Mouse (Mus musculus): ENCODE data around the gene Apobec3. TPM values are rescaled to one million over a fixed set of nuclear protein-coding genes. Genes with fewer than 3 reads are reported as not detected.

The Apobec3 gene
- polyA plus RNA-seq (2015; fragmentation: Nextera tagmentation; extraction: Ambion mirVana) = 4.6 and 5.2 TPM in 2 replicates

DNA sequence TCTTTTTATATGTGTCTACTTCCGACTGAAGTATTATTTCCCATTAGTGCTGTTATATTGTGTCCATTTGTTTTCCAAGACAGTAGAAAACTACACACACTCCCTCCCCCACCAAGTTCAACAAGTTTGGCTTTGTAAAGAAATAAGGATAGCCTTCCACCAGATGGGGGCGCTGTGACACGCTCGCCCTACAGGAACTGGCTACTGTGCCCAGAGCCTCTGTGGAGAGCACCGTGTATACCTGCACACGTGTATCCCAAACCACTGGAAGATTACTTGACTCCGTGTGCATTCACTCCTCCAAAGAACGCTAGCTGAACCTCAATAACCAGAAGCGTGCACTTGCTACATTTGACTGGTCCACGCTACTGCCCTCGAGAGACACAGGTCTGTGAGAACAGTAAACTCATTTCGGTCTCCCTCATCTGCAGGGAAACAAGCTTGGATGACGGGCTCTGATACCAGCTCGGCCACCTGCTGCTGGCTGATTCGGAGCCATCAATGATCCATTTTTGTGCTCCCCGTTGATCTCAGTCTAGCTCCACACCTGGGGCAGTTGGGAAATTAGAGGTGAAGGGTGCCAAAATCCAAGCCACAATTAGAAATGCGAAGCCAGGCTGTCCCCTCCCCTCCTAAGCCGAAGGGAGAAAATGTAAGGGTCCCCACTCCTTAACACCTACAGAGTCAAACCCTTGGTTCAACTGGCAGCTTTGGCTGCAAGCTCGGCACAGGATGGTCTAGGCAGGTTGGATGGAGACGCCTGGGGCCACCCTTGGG is at the start of gene Apobec3:
Gene Apobec3, plus strand, starts transcription at position 224 of the 777 bp plus-strand sequence.
- no peaks in the 10 kb centered on the region for H3K36me3 ChIP-seq
- ATAC-seq (ENCODE audit: low read depth) = no peak
- H3K4me2 ChIP-seq = peak within 1 kb of the TSS; percentile 52
- 1% methylated on average over 20 of the region's 20 CpGs for WGBS
- H3K27ac ChIP-seq (replicated peaks) = no peak within 1 kb of the TSS
- H3K27me3 ChIP-seq = peaks cover 24% of the 10 kb centered on the region
- peaks cover 12% of the 10 kb centered on the region for H3K4me1 ChIP-seq (replicated peaks)
- H3K9ac ChIP-seq = peak within 1 kb of the TSS; percentile 54
- H3K9me3 ChIP-seq = no peaks in the 10 kb centered on the region
- peak within 1 kb of the TSS; percentile 32 for H3K4me3 ChIP-seq

DNA sequence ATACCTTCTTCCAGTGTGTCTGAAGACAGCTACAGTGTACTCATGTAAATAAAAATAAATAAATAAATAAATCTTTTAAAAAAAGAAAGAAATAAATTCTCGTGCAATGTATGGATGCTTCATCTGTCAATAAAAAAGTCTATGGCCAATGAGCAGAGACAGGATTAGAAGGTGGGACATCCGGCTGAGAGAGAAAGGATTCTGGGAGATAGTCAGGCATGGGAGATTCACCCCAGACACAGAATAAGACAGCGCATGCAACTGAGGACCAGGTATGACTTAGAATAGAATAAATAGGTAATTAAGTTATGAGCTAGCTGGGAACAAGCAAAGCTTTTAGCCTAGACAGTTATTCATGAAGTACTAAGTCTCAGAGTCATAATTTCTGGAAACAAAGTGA is 48.5 kb upstream of the Apobec3 start:
- 89% methylated on average over 3 of the region's 3 CpGs for WGBS
- Histone ChIP-seq H3K27ac (replicated peaks) (no peak overlapping the region), H3K4me2 (no peak overlapping the region), H3K4me1 (replicated peaks) (peaks cover 10% of the 10 kb centered on the region; the same call in 1 of the 2 replicates), H3K4me3 (no peak overlapping the region), H3K9ac (no peak overlapping the region), H3K36me3 (no peaks in the 10 kb centered on the region), H3K9me3 (no peaks in the 10 kb centered on the region), H3K27me3 (no peaks in the 10 kb centered on the region)
- ATAC-seq (ENCODE audit: low read depth) = no peak

DNA sequence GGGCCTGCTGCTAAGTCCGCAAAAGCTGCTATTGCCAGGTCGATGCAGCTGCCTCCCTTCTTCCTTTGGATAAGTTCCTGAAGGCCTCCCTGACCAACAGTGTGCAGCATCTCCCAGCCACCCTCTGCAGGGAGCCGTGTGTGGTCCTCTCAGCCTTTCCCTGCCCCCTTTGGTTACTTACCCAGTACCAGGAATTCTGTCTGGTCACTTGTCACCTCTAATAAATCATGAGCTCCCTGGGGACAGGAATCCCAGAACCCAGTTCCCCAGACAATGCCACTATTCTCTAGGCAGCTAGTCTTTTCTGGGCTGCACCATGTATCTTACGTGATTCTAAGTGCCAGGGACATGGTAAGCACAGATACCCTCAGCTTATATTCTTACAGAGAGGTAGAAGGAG is 45.5 kb upstream of the Apobec3 start:
- WGBS = 38% methylated on average over 4 of the region's 4 CpGs
- Histone ChIP-seq H3K36me3 (no peaks in the 10 kb centered on the region), H3K27ac (replicated peaks) (no peak overlapping the region), H3K27me3 (no peaks in the 10 kb centered on the region), H3K4me3 (no peak overlapping the region), H3K4me1 (replicated peaks) (peaks cover 10% of the 10 kb centered on the region; the same call in 1 of the 2 replicates), H3K9me3 (no peaks in the 10 kb centered on the region), H3K9ac (no peak overlapping the region), H3K4me2 (no peak overlapping the region)
- ATAC-seq (ENCODE audit: low read depth) = no peak

DNA sequence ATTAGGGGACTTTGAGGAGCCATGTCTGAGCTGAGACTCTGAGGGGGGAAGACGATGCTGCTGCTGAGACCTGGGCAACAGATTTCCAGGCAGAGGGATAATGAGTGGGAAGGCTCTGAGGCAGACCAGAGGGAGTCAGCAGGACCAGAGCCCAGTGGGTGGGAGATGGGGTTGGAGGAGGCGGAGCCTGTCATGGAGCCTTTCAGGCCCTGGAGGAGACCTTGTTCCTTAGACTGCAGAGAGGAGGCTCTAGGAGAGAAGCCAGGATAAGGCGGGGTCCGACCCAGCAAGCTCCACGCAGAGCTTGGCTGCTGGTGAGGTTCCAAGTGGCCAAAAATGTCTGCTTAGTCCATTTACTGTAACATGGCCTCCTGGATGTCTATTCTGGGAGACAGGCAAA is 44.4 kb upstream of the Apobec3 start:
- H3K4me1 ChIP-seq (replicated peaks) = peaks cover 10% of the 10 kb centered on the region; the same call in 1 of the 2 replicates
- no peaks in the 10 kb centered on the region for H3K36me3 ChIP-seq
- WGBS = 27% methylated on average over 5 of the region's 5 CpGs
- H3K9ac ChIP-seq = no peak overlapping the region
- ATAC-seq (ENCODE audit: low read depth) = no peak
- H3K4me3 ChIP-seq = no peak overlapping the region
- no peaks in the 10 kb centered on the region for H3K27me3 ChIP-seq
- no peaks in the 10 kb centered on the region for H3K9me3 ChIP-seq
- H3K4me2 ChIP-seq = no peak overlapping the region
- H3K27ac ChIP-seq (replicated peaks) = no peak overlapping the region

DNA sequence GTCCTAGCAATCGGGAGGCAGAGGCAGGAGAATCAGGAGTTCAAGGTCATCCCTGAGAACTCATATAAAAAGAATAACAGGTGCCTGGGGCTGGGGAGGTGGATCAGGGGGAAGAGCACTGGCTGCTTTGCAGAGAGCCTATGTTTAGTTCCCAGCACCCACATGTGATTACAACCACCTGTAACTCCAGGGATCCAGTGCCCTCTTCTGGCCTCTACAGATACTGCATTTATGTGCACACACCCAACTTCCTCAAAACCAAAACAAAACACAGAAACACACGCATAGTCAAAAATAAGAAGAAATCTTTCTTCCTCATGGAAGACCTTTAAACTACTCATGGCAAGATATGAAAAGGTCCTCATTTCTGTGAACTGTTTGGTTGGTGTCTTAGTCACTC is 41.3 kb upstream of the Apobec3 start:
- no peaks in the 10 kb centered on the region for H3K9me3 ChIP-seq
- H3K27ac ChIP-seq (replicated peaks) = no peak overlapping the region
- no peak for ATAC-seq (ENCODE audit: low read depth)
- H3K4me1 ChIP-seq (replicated peaks) = peaks cover 10% of the 10 kb centered on the region; the same call in 1 of the 2 replicates
- no peak overlapping the region for H3K4me2 ChIP-seq
- H3K36me3 ChIP-seq = no peaks in the 10 kb centered on the region
- no peaks in the 10 kb centered on the region for H3K27me3 ChIP-seq
- WGBS = 94% methylated on average over 2 of the region's 2 CpGs
- H3K4me3 ChIP-seq = no peak overlapping the region
- H3K9ac ChIP-seq = no peak overlapping the region

DNA sequence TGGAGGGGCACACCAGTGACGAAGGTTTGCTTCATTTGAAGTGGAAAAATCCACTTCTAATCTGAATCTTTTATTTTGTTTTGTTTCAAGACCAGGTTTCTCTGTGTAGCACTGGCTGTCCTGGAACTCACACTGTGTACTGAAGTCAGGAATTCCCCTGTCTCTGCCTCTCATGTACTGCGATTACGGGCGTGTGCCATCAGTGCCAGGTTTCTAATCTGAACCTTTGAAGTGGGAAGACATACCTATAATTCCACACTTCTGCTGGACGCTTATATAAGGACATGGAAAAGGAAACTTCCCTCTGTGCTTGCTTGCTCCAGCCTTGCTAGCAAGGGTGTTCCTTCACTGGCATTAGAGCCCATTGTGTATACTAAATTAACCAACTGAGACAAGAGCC is 32.5 kb upstream of the Apobec3 start:
- Histone ChIP-seq H3K4me2 (no peak overlapping the region), H3K9me3 (no peaks in the 10 kb centered on the region), H3K4me1 (replicated peaks) (no peaks in the 10 kb centered on the region), H3K36me3 (no peaks in the 10 kb centered on the region), H3K27me3 (no peaks in the 10 kb centered on the region), H3K4me3 (no peak overlapping the region), H3K9ac (no peak overlapping the region), H3K27ac (replicated peaks) (no peak overlapping the region)
- ATAC-seq (ENCODE audit: low read depth) = no peak
- 90% methylated on average over 5 of the region's 5 CpGs for WGBS

DNA sequence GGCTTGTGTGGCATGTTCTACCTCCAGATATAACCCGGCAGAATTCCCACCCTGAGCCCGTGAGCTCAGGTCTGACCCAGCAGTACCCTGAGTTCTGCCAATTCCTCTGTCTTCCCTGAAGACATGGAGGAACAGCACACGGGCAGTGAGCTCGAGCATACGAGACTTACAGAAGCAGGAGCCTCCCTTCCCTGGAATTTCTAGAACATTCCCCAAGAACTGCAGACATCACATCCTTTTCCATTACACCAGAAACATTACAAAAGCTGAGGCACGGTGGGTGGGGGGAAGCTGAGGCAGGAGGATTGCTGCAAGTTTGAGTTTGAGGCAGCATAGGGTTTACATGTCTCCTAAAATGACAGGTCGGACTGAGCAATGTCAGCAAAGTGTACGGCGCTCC is 31.6 kb upstream of the Apobec3 start:
- Histone ChIP-seq H3K4me3 (no peak overlapping the region), H3K4me1 (replicated peaks) (no peaks in the 10 kb centered on the region), H3K4me2 (no peak overlapping the region), H3K36me3 (no peaks in the 10 kb centered on the region), H3K27ac (replicated peaks) (no peak overlapping the region), H3K9ac (no peak overlapping the region), H3K27me3 (no peaks in the 10 kb centered on the region), H3K9me3 (no peaks in the 10 kb centered on the region)
- 88% methylated on average over 9 of the region's 9 CpGs for WGBS
- ATAC-seq (ENCODE audit: low read depth) = no peak

DNA sequence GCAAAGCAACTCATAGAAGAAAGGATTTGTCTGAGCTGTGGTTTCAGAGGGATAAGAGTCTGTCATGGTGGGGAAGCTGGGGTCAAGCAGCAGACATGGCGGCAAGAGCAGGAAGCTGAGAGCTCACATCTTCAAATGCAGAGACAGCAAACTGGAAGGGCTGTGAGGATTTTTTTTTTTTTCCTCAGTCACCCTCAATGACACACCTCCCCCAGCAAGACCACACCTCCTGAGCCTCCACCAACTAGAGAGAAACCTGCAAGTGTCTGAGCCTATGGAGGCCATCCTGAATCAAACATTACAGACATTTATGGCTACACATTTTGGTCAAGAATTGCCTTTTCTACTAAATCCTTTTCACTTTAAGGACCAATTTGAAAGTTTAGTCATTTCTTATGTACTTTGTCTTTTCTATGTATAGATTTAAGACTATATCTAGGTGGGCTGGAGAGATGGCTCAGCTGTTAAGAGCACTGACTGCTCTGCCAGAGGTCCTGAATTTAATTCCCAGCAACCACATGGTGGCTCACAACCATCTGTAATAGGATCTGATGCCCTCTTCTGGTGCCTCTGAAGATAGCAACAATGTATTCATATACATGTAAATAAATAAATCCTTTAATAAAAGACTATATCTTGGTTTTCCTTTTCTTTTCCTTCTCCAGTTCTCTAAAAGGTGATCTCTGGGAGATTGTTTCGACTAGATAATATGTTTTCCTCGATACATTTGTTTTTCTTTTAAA is 24.0 kb upstream of the Apobec3 start:
- H3K4me2 ChIP-seq = no peak overlapping the region
- H3K36me3 ChIP-seq = no peaks in the 10 kb centered on the region
- H3K9me3 ChIP-seq = no peaks in the 10 kb centered on the region
- no peak for ATAC-seq (ENCODE audit: low read depth)
- H3K4me3 ChIP-seq = no peak overlapping the region
- H3K27ac ChIP-seq (replicated peaks) = no peak overlapping the region
- no peaks in the 10 kb centered on the region for H3K27me3 ChIP-seq
- H3K9ac ChIP-seq = no peak overlapping the region
- WGBS = 85% methylated on average over 3 of the region's 3 CpGs
- H3K4me1 ChIP-seq (replicated peaks) = no peaks in the 10 kb centered on the region

DNA sequence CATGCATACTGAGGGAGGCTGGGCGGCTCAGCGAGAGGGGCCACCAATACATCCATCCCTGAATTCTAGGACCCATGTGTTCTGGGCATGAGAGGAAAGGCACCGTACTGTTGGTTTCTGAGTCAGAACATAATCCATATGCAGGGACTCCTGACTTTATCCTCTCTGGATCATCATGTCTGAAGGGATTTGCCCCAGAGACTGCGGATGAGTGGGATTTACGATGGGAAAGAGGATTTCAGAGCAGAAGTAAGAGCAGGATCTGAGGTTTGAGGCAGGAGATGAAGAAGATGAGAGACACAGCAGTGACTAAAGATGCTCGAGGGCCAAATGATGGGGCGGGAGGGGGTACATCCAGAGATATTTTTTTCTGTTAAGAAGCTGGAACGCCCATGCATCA is 17.9 kb upstream of the Apobec3 start:
- Histone ChIP-seq H3K36me3 (no peaks in the 10 kb centered on the region), H3K27me3 (no peaks in the 10 kb centered on the region), H3K4me3 (no peak overlapping the region), H3K27ac (replicated peaks) (no peak overlapping the region), H3K9me3 (no peaks in the 10 kb centered on the region), H3K4me2 (no peak overlapping the region), H3K9ac (no peak overlapping the region), H3K4me1 (replicated peaks) (no peaks in the 10 kb centered on the region)
- 95% methylated on average over 8 of the region's 8 CpGs for WGBS
- ATAC-seq (ENCODE audit: low read depth) = no peak

DNA sequence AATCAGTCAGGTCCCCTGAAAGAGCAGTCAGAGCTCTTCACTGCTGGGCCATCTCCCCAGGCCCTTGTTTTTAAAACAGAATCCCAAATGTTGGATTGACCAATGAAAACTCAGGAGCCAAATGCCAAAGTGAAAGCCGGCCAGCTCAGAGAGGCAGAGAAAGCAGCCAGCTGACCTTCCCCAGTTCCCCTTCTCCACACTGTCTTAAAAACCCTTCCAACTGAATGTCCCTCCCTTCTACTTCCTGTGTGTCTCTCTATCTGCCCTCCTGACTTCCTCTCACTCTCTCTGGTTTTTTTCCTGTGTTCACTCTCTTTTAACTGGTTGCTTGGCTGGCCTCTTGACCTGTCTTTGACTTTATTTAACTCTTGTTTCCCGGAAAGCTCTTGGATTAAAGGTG is 17.5 kb upstream of the Apobec3 start:
- Histone ChIP-seq H3K9ac (no peak overlapping the region), H3K27ac (replicated peaks) (no peak overlapping the region), H3K4me1 (replicated peaks) (0 out of 2 replicates have a peak, but pooled peaks cover 3% of the 10 kb centered on the region), H3K36me3 (no peaks in the 10 kb centered on the region), H3K4me3 (no peak overlapping the region), H3K4me2 (no peak overlapping the region), H3K9me3 (no peaks in the 10 kb centered on the region), H3K27me3 (no peaks in the 10 kb centered on the region)
- 76% methylated on average over 2 of the region's 2 CpGs for WGBS
- ATAC-seq (ENCODE audit: low read depth) = no peak

DNA sequence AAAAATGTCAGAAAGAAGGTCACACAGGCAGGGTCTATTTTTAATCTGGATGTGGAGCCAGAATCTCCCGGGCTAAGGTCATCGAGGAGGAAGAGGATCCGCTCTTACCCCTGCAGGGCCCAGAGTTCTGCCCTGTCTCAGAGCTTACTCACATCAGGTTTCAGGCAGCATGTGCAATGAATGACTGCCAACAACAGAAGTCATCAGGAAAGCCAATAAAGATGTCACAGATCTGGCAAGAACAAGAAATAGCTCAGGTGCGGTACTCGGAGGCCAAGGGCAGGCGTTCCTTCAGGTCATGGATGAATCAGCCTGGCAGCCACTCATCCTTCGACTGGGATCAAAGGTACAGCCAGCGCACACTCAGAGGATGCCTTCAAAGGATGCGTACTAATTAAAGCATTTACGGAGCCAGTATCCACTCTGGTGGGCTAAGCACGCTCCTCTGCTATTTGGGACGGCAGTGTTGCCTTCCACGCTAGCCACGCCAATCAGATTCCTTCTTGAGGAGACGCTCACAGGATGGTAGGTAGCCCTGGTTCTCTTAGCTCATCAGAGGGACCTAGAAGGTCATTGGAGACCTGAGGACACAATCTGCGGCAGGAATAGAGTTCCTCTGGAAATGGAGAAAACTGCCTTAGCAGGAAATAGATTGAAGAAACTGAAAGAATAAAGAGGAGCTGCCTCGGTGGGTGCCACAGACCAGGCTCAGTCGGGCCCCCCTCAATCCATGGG is 16.0 kb upstream of the Apobec3 start:
- no peak overlapping the region for H3K4me3 ChIP-seq
- ATAC-seq (ENCODE audit: low read depth) = no peak
- 88% methylated on average over 18 of the region's 18 CpGs for WGBS

DNA sequence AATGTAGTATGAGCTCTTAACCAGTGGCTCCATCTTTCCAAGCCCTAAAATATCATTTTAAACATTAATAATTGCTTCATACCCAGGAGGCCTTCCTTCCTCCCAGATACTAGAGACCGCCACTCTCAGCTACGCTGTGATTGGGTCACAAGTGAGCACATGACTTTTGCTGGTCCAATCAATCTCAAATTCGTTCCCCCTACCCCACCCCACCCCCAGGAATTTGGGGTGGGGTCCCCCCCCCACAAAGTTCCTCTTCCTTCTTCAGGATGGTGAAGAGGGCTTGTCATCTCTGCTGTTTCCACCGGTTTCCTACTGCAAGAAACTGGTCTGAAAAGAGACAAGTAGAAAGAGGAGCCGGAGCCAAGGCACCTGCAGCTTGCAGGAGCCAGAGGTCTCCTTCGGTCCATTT is 12.7 kb upstream of the Apobec3 start:
- Histone ChIP-seq H3K4me1 (replicated peaks) (peaks cover 17% of the 10 kb centered on the region), H3K36me3 (no peaks in the 10 kb centered on the region), H3K27ac (replicated peaks) (peak overlapping the region; percentile 30; the same call in 1 of the 2 replicates), H3K4me3 (no peak overlapping the region), H3K4me2 (no peak overlapping the region), H3K9ac (no peak overlapping the region), H3K27me3 (no peaks in the 10 kb centered on the region), H3K9me3 (no peaks in the 10 kb centered on the region)
- ATAC-seq (ENCODE audit: low read depth) = no peak
- 69% methylated on average over 6 of the region's 6 CpGs for WGBS

More for the DNA sequence above, 16.0 kb upstream of the Apobec3 start:
- Histone ChIP-seq H3K36me3 (no peaks in the 10 kb centered on the region), H3K9ac (no peak overlapping the region), H3K9me3 (no peaks in the 10 kb centered on the region), H3K27ac (replicated peaks) (no peak overlapping the region), H3K4me1 (replicated peaks) (peaks cover 9% of the 10 kb centered on the region; the same call in 1 of the 2 replicates), H3K27me3 (no peaks in the 10 kb centered on the region), H3K4me2 (no peak overlapping the region)
